Mouse (Mus musculus) midbrain, embryonic 14.5 days (tissue): Measurements from ENCODE around the gene Avpr2. TPM values are rescaled to one million over a fixed set of nuclear protein-coding genes. Genes with fewer than 3 reads are reported as not detected.
A peak's percentile ranks its signal among the peaks of the same experiment; 100 is the strongest.

Experiments
- ATAC-seq: fragments of 200-750 bp; cut with Nextera tagmentation; 2 replicates; pipeline ENCODE4 v1.8.0; 2017; ENCODE audit warnings: moderate number of reproducible peaks, moderate library complexity; ENCODE audit not compliant: low FRiP score, low TSS enrichment
- DNase-seq: peaks from one replicate; pipeline ENCODE4 v3.0.0-alpha.2; 2015
- H3K27ac ChIP-seq: fragments of 300-500 bp; sonication (generic); replicated peaks from 2 replicates; pipeline ENCODE4 v1.5.1; 2014; ENCODE audit warnings: mild to moderate bottlenecking, low read depth, low read length, moderate library complexity
- H3K27me3 ChIP-seq: fragments of 300-500 bp; sonication (generic); 2 replicates; pipeline ENCODE4 v1.6.1; 2014; ENCODE audit warnings: low read length, control low read depth, mixed read lengths; ENCODE audit not compliant: control insufficient read depth, insufficient read depth
- H3K36me3 ChIP-seq: fragments of 300-500 bp; sonication (generic); 2 replicates; pipeline ENCODE4 v1.6.1; 2014; ENCODE audit warnings: low read length, control low read depth; ENCODE audit not compliant: control insufficient read depth, insufficient read depth
- H3K4me1 ChIP-seq: fragments of 300-500 bp; sonication (generic); 2 replicates; pipeline ENCODE4 v1.6.1; 2014; ENCODE audit warnings: mild to moderate bottlenecking, antibody characterized with exemption, low read length, control low read depth; ENCODE audit not compliant: control insufficient read depth, insufficient read depth
- H3K4me2 ChIP-seq: fragments of 300-500 bp; sonication (generic); 2 replicates; pipeline ENCODE4 v1.6.1; 2014; ENCODE audit warnings: mild to moderate bottlenecking, low read length, moderate library complexity
- H3K4me3 ChIP-seq: fragments of 300-500 bp; sonication (generic); replicated peaks from 2 replicates; pipeline ENCODE4 v1.5.1; 2014; ENCODE audit warnings: low read depth, low read length
- H3K9ac ChIP-seq: fragments of 300-500 bp; sonication (generic); replicated peaks from 2 replicates; pipeline ENCODE4 v1.6.1; 2014; ENCODE audit warnings: mild to moderate bottlenecking, low read length, moderate library complexity
- H3K9me3 ChIP-seq: fragments of 300-500 bp; sonication (generic); 2 replicates; pipeline ENCODE4 v1.6.1; 2016; ENCODE audit warnings: low read length, control low read depth, mixed read lengths; ENCODE audit not compliant: control insufficient read depth
- WGBS: fragments of 180-500 bp; shearing (Covaris S2); extraction: QIAGEN DNeasy Blood & Tissue Kit; methylation state at CpG from one replicate; pipeline ENCODE4 v1.1.7; 2014; 5-methylcytosine and 5-hydroxymethylcytosine counted together
- polyA plus RNA-seq: library from polyadenylated mRNA; unstranded; fragments of >200 nt; fragmentation: Nextera tagmentation; extraction: Ambion mirVana; gene quantifications from 2 replicates; pipeline ENCODE4 v1.2.1, GENCODE M21; 2014

Avpr2 gene
- polyA plus RNA-seq, 1 experiment from 2014 or later = not detected

DNA sequence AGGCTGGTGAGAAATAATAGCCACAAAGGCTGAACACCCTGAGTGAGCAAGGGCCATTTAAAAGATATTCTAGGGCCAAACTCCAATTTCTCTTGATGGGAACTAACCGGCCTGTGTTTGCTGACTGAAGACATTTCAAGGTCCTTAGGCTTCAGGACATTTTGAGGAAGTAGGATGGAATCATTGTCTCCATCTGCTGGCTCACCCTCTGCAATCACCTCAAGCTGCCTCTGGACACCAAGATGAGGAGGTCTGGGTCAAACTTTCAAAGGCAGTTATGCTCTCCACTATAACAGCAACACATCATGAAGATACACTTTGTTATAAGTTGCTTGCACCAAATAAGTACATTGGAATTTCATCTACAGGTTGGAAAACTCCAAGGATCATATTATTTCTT is 18.1 kb downstream of the Avpr2 start:
- H3K27ac ChIP-seq = no peak overlapping the region
- no peak overlapping the region for H3K4me2 ChIP-seq
- WGBS = 92% methylated on average over 1 of the region's 1 CpGs
- no peaks in the 10 kb centered on the region for H3K9me3 ChIP-seq
- ATAC-seq = no peak
- no peak overlapping the region for H3K4me3 ChIP-seq
- H3K36me3 ChIP-seq = no peaks in the 10 kb centered on the region
- DNase-seq = no peak
- no peak overlapping the region for H3K9ac ChIP-seq
- no peaks in the 10 kb centered on the region for H3K27me3 ChIP-seq
- 0 out of 2 replicates have a peak, but pooled peaks cover 2% of the 10 kb centered on the region for H3K4me1 ChIP-seq

DNA sequence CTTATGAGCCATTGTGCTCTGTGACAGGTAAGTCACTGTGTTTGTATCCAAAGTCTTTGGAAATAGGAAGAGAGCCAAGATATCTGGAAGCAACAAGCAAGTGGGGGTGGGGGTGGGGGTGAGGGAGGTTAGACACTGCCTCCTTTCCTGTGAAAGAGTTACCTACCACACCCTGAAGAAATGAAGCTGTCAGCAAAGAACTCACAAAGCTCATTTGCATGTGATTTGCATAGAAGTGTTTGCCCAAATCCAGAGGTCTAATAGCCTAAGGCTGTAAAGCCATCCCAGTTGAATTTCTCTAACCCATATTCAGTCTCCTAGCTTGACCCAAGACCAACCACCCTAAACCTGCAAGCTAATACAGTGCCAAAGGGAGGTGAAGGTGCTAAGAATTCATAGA is 18.5 kb downstream of the Avpr2 start:
- Histone ChIP-seq H3K27me3 (no peaks in the 10 kb centered on the region), H3K4me1 (0 out of 2 replicates have a peak, but pooled peaks cover 2% of the 10 kb centered on the region), H3K36me3 (no peaks in the 10 kb centered on the region), H3K4me3 (no peak overlapping the region), H3K4me2 (no peak overlapping the region), H3K9ac (no peak overlapping the region), H3K27ac (no peak overlapping the region), H3K9me3 (no peaks in the 10 kb centered on the region)
- no peak for DNase-seq
- ATAC-seq = no peak

DNA sequence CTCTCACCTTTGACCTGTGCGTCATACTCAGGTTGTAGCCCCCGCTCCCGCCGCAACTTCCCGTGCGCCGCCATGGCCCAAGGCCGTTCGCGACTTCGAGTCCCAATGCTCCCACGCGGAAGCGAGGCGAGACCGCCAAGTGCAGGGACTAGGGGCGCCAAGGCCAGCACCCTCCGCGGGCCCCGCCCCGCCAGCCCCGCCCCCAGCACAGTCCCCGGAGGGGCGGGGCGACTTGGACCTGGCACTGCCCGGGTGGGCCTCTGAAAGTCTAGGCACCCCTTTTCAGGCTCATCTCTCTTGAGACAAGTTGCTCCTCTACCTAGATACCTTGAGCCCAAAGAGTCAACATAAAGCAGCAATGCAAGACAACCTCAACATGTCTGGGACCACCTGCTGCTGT is 19.3 kb downstream of the Avpr2 start:
- no peaks in the 10 kb centered on the region for H3K9me3 ChIP-seq

DNA sequence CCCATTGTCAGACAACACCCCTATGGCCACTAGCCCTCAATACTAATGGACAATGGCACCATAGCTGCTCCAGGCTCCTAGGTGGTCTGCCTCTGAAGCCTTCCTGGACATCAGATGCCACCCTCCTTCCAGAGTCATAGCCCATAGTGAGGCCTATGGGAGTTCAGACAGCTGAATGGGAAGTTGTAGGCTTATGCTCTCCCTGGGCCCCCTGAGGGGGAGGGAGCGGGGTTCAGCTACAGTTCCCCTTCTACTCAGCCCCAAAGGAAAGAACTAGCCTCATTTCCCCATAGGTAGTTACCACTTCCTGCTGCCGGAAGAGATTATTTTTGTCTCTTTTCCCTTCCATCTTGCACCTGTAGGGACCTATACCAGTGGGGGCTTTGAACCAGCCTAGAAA is 19.7 kb downstream of the Avpr2 start:
- no peaks in the 10 kb centered on the region for H3K9me3 ChIP-seq

More for the DNA sequence above, 19.3 kb downstream of the Avpr2 start:
- Histone ChIP-seq H3K36me3 (no peaks in the 10 kb centered on the region), H3K4me1 (0 out of 2 replicates have a peak, but pooled peaks cover 2% of the 10 kb centered on the region), H3K4me3 (no peak overlapping the region), H3K9ac (no peak overlapping the region), H3K4me2 (no peak overlapping the region; the same call in 1 of the 2 replicates), H3K27ac (no peak overlapping the region), H3K27me3 (no peaks in the 10 kb centered on the region)
- peak; percentile 1 for DNase-seq
- WGBS = 20% methylated on average over 25 of the region's 26 CpGs
- no peak for ATAC-seq

DNA sequence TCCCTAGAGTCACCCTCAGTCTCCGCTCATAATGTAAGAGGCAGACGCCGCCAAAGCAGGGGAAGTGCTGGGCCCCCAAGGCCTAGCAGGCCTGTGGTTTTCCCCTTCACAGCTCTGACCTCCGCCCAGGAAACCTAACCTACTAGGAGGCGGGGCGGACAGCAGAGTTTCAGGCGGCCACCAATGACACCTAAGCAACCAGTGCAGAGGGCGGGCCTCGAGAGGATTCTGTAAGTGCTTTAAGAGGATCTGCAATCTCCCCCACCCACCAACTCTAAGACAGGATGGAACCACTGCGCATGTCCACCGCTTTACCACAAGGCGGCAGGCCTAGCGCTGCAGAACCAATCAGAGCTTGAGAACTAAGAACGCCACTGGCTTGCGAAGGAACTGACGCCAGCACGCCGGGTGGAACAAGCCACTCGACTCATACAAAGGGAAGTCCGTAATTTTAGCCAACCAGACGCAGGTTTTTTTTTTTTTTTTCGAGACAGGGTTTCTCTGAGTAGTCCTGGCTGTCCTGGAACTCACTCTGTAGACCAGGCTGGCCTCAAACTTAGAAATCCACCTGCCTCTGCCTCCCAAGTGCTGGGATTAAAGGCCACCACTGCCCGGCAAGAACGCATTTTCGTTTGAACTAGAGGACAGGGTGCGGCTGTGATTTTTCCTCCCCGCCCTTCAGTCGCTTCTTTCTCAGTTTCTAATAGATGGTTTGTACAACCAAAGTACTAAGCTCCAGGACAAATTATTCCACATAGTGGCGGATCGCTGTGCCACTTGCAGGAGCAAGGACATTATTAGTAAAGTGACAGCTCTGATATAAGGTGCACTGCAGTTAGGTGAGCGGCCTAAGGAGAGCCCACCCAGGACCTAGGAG is 23.2 kb downstream of the Avpr2 start:
- peak; percentile 93 for DNase-seq
- Histone ChIP-seq H3K9me3 (no peaks in the 10 kb centered on the region), H3K27ac (peak overlapping the region; percentile 78), H3K4me1 (0 out of 2 replicates have a peak, but pooled peaks cover 2% of the 10 kb centered on the region), H3K4me2 (peak overlapping the region; percentile 50), H3K4me3 (peak overlapping the region; percentile 19), H3K9ac (peak overlapping the region; percentile 17; the same call in 1 of the 2 replicates), H3K27me3 (no peaks in the 10 kb centered on the region), H3K36me3 (peaks cover 3% of the 10 kb centered on the region; the same call in 1 of the 2 replicates)
- ATAC-seq = peak; percentile 95
- 30% methylated on average over 31 of the region's 31 CpGs for WGBS

More for the DNA sequence above, 19.7 kb downstream of the Avpr2 start:
- Histone ChIP-seq H3K4me2 (no peak overlapping the region), H3K4me1 (0 out of 2 replicates have a peak, but pooled peaks cover 2% of the 10 kb centered on the region), H3K4me3 (no peak overlapping the region), H3K36me3 (no peaks in the 10 kb centered on the region), H3K9ac (no peak overlapping the region), H3K27ac (no peak overlapping the region), H3K27me3 (no peaks in the 10 kb centered on the region)
- ATAC-seq = no peak
- DNase-seq = no peak
- 85% methylated on average over 2 of the region's 2 CpGs for WGBS

DNA sequence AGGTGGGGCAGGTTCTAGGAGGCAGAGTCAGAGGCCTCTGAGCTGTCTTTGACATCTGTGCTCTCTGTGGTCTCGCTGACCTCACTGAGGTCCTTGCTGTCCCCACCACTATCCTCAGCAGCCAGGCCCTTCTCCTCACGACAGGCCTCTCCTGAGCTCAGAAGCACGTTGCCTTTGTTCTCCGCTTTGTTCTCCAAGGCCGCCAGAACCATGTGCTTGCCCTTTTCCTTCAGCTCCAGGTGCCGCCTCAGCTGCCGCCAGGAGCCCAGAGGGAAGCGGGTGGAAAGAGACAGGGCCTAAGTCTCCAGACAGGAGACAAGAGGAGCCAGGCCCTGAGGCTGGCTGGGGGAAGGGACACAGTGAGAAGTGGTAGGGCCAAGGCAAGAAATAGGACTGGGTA is 25.0 kb downstream of the Avpr2 start:
- H3K27me3 ChIP-seq = no peaks in the 10 kb centered on the region
- H3K36me3 ChIP-seq = peaks cover 3% of the 10 kb centered on the region; the same call in 1 of the 2 replicates
- no peak overlapping the region for H3K9ac ChIP-seq
- H3K27ac ChIP-seq = no peak overlapping the region
- no peak overlapping the region for H3K4me3 ChIP-seq
- no peak overlapping the region for H3K4me2 ChIP-seq
- whole genome bisulfite sequencing = 76% methylated on average over 8 of the region's 8 CpGs
- DNase-seq (no peak), ATAC-seq (no peak)
- 0 out of 2 replicates have a peak, but pooled peaks cover 3% of the 10 kb centered on the region for H3K4me1 ChIP-seq
- H3K9me3 ChIP-seq = no peaks in the 10 kb centered on the region

DNA sequence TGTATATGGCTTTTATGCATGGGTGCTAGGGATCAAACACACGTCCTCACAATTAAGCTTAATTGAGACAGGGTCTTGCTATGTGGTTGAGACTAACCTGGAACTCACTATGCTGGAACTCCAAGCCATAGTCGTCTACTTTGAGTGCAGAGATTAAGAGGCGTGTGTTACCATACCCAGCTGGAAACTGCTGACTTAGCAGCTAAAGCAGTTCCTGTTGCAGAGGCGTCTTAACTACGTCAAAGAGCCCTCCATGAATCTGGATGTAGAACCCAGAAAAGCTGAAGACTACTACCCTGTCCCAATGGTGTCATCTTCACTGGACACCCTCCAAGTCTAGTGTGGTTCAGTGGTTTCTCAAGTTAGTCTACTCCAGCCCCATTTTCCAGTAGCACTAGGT is 26.7 kb downstream of the Avpr2 start:
- H3K4me2 ChIP-seq = no peak overlapping the region
- H3K9ac ChIP-seq = no peak overlapping the region
- peaks cover 3% of the 10 kb centered on the region; the same call in 1 of the 2 replicates for H3K36me3 ChIP-seq
- no peaks in the 10 kb centered on the region for H3K27me3 ChIP-seq
- 0 out of 2 replicates have a peak, but pooled peaks cover 3% of the 10 kb centered on the region for H3K4me1 ChIP-seq
- DNase-seq = no peak
- no peak overlapping the region for H3K27ac ChIP-seq
- H3K4me3 ChIP-seq = no peak overlapping the region
- H3K9me3 ChIP-seq = no peaks in the 10 kb centered on the region
- ATAC-seq = no peak
- 84% methylated on average over 5 of the region's 5 CpGs for WGBS

DNA sequence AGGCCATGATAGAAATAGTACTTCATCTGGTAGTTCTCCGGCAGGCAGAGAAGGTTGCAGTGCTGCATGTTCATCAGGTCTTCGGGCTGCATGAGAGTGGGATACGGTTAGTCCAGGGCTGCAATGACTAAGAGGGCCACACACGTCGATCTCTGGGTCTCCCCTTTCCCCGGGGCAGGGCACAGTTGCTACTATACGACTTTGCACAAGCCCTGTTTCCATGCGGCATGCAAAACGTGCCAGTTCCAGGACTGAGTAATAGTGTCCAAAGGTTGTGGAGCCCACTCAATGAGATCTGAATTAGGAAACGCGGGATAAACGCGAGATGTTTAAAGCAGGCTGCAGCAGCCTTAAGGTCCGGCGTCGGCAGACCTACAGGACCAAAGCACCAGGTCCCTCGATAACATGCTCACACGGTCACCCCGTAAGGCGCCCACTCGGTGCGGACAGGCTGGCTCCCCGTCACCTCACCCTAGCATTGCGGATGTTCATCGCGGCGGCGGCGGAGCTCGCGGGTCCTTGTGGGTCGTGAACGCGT is 29.5 kb downstream of the Avpr2 start:
- Histone ChIP-seq H3K9ac (peak overlapping the region; percentile 64), H3K4me3 (peak overlapping the region; percentile 55), H3K27me3 (no peaks in the 10 kb centered on the region), H3K4me2 (peak overlapping the region; percentile 67), H3K36me3 (peaks cover 3% of the 10 kb centered on the region; the same call in 1 of the 2 replicates), H3K27ac (peak overlapping the region; percentile 52; the same call in 1 of the 2 replicates), H3K9me3 (no peaks in the 10 kb centered on the region), H3K4me1 (0 out of 2 replicates have a peak, but pooled peaks cover 3% of the 10 kb centered on the region)
- DNase-seq (no peak), ATAC-seq (no peak)
- WGBS = 21% methylated on average over 34 of the region's 34 CpGs
